Mouse (Mus musculus) MEL (cell line): ENCODE measurements around the gene Nek2.

Experiments used
- CTCF ChIP-seq, 3 experiments: IDR thresholded peaks in 2 of 3; conservative IDR thresholded peaks in 1 of 3; 2 replicates each; pipeline ENCODE4 v1.5.1; 2011 to 2012; ENCODE audit warnings: low read length in 3 of 3, low read depth in 2 of 3, mild to moderate bottlenecking in 2 of 3, improper control_type of control experiment in 1 of 3, inconsistent platforms in 1 of 3, mixed read lengths in 1 of 3, moderate library complexity in 1 of 3; ENCODE audit not compliant: control insufficient read depth in 1 of 3, insufficient read depth in 1 of 3, poor library complexity in 1 of 3, severe bottlenecking in 1 of 3
- GABPA ChIP-seq: IDR thresholded peaks from 2 replicates; pipeline ENCODE4 v1.6.1; 2012; ENCODE audit warnings: low read depth, mild to moderate bottlenecking, inconsistent platforms, low read length, improper control_type of control experiment, moderate library complexity
- POLR2A ChIP-seq, 2 experiments: IDR thresholded peaks; 2 replicates each; pipeline ENCODE4 v1.6.1; 2011 to 2012; ENCODE audit warnings: low read length in 2 of 2, mild to moderate bottlenecking in 2 of 2, control low read depth in 1 of 2, improper control_type of control experiment in 1 of 2, low read depth in 1 of 2, moderate library complexity in 1 of 2; ENCODE audit not compliant: control insufficient read depth in 1 of 2, insufficient read depth in 1 of 2, poor library complexity in 1 of 2
- TAL1 ChIP-seq: IDR thresholded peaks from 2 replicates; pipeline ENCODE4 v1.6.1; 2012; ENCODE audit warnings: mild to moderate bottlenecking, inconsistent platforms, low read length, moderate library complexity, mixed read lengths
- TCF12 ChIP-seq: IDR thresholded peaks from 2 replicates; pipeline ENCODE4 v1.6.1; 2014; ENCODE audit warnings: low read depth, mild to moderate bottlenecking, inconsistent platforms, low read length, improper control_type of control experiment, moderate library complexity
- ZKSCAN1 ChIP-seq: IDR thresholded peaks from 2 replicates; pipeline ENCODE4 v1.6.1; 2012; ENCODE audit warnings: low read depth, mild to moderate bottlenecking, inconsistent platforms, low read length, improper control_type of control experiment, moderate library complexity

DNA sequence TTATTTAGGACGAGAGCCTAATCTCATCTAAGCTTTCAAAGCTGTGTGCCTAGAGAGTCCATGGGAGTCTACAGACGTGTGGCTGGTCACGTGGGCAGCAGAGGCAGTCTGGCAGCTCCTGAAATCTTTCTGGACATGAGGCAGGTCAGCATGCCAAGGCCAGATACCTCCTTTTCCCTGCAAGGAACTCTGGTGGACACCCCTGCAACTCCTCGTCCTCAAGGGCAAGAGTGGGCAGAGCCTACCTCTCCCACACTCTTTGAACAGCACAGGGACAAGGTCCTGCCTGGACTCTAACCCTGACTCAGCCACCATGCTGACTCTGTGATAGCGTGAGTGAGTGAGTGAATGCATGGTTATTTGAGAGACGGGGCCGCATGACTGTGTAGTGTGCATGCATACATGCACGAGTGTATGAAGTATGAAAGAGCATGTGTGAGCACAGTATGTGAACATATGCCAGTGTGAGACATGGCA, 43.3 kb downstream of the Nek2 start:
- TF ChIP-seq CTCF (IDR thresholded peaks at IDR 0.05 in 2 of 3, conservative IDR thresholded peaks at IDR 0.05 in 1 of 3; ENCODE audit: control insufficient read depth in 1 of 3, insufficient read depth in 1 of 3, low read depth in 2 of 3, low read length in 3 of 3, poor library complexity in 1 of 3, severe bottlenecking in 1 of 3): no peak
- TF ChIP-seq GABPA: no peak
- TF ChIP-seq ZKSCAN1: no peak
- TF ChIP-seq POLR2A (IDR thresholded peaks at IDR 0.05; ENCODE audit: control insufficient read depth in 1 of 2, insufficient read depth in 1 of 2, low read depth in 1 of 2, low read length in 2 of 2, poor library complexity in 1 of 2): no peak
- TF ChIP-seq TCF12: no peak
- TF ChIP-seq TAL1: no peak
